Mouse (Mus musculus) G1E-ER4 (cell line): Measurements from ENCODE around the gene Pdap1. TPM values are rescaled to one million over a fixed set of nuclear protein-coding genes. Genes with fewer than 3 reads are reported as not detected.

ENCODE experiments used
- GATA1 ChIP-seq: IDR thresholded peaks from one replicate; pipeline ENCODE4 v1.8.0; 2012; ENCODE audit warnings: low read length, inconsistent platforms
- polyA plus RNA-seq: library from polyadenylated mRNA; stranded (reverse); fragments of >175 nt; gene quantifications from 2 replicates; pipeline ENCODE4 v1.2.3, GENCODE M21; 2012

Pdap1 gene
- polyA plus RNA-seq, 1 experiment = 191 TPM

- no peak for TF ChIP-seq GATA1
These were observed 10.9 kb downstream of the Pdap1 start for GRCm38 (mm10) chr5:145129124-145129523.

- TF ChIP-seq GATA1 = no peak
These were observed 13.5 kb downstream of the Pdap1 start for GRCm38 (mm10) chr5:145126580-145126979.

- no peak for TF ChIP-seq GATA1
These were observed 16.6 kb downstream of the Pdap1 start for GRCm38 (mm10) chr5:145123396-145123795.

- TF ChIP-seq GATA1 = no peak
These were observed 19.1 kb downstream of the Pdap1 start for GRCm38 (mm10) chr5:145120921-145121320.

GRCm38 (mm10) chr5:145119385-145119784 lies 20.7 kb downstream of the Pdap1 start:
- no peak for TF ChIP-seq GATA1

- TF ChIP-seq GATA1 = no peak
These were observed 21.6 kb downstream of the Pdap1 start for GRCm38 (mm10) chr5:145118461-145118860.

GRCm38 (mm10) chr5:145118005-145118404 lies 22.0 kb downstream of the Pdap1 start:
- TF ChIP-seq GATA1 = no peak

GRCm38 (mm10) chr5:145116916-145117315 lies 23.1 kb downstream of the Pdap1 start:
- TF ChIP-seq GATA1 = no peak

GRCm38 (mm10) chr5:145116316-145116715 lies 23.7 kb downstream of the Pdap1 start:
- TF ChIP-seq GATA1 = no peak

- TF ChIP-seq GATA1 = no peak
These were observed 24.3 kb downstream of the Pdap1 start for GRCm38 (mm10) chr5:145115736-145116135.

- no peak for TF ChIP-seq GATA1
These were observed 25.2 kb downstream of the Pdap1 start for GRCm38 (mm10) chr5:145114606-145115473.

- TF ChIP-seq GATA1 = no peak
These were observed 25.9 kb downstream of the Pdap1 start, which contains the start of gene Arpc1b for GRCm38 (mm10) chr5:145114071-145114605. Arpc1b (plus strand) TSS chr5:145114215.

GRCm38 (mm10) chr5:145113416-145113815 lies 26.6 kb downstream of the Pdap1 start:
- TF ChIP-seq GATA1 = no peak

- no peak for TF ChIP-seq GATA1
These were observed 27.5 kb downstream of the Pdap1 start for GRCm38 (mm10) chr5:145112566-145112965.

GRCm38 (mm10) chr5:145110401-145110800 lies 29.6 kb downstream of the Pdap1 start:
- no peak for TF ChIP-seq GATA1

GRCm38 (mm10) chr5:145105694-145106275 lies 34.3 kb downstream of the Pdap1 start:
- no peak for TF ChIP-seq GATA1
